Mouse (Mus musculus) right cerebral cortex, postnatal 25 days (tissue): Measurements from ENCODE around the gene Mical2.

ENCODE experiments used
- DNase-seq: peaks from one replicate; pipeline ENCODE4 v3.0.0; 2022

Gene Mical2

GRCm38 (mm10) chr7:112369977-112370376 lies 144.3 kb downstream of the Mical2 start:
- no peak for DNase-seq

- no peak for DNase-seq
Measured at GRCm38 (mm10) chr7:112371387-112371786, 145.7 kb downstream of the Mical2 start.

DNA sequence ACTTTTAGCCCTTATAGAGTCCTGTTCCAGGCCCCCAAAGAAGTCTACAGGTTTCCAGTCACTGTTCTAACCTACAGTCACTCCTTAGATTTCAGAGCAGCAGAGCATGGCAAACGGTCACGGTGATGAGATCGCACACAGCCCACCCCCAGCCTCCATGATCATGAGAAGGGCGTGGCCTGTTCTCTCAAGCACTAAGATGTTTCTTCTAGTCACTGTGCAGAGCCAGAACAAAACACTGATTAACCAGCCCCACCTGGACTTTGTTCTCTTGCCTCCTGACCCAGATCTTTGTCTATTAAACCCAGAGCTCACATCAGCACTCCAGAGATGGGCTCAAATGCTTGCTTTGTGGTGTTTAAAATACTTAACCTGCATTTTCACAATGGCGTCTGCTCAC lies 148.4 kb downstream of the Mical2 start:
- DNase-seq = no peak

DNA sequence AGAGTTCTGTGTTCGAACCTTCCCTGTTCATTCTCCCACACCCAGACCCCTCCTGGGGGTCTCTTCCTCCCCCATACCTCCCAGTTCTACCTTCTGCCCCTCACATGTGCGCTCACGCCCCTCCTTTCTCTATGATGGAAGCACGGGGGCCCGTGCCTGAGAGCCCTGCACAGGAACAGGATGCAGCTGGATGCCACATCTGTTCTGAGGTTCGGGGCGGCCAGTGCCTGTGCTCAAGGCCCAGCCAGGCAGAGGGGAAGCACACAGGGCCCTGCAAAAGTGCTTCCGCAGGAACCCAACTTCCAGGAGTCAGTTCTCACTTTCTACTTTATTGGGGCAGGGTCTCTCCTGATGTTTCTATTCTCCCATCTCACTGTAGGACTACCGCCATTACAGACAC lies 149.4 kb downstream of the Mical2 start:
- DNase-seq = no peak

- DNase-seq = no peak
Measured at GRCm38 (mm10) chr7:112375900-112376299, 150.2 kb downstream of the Mical2 start.

DNA sequence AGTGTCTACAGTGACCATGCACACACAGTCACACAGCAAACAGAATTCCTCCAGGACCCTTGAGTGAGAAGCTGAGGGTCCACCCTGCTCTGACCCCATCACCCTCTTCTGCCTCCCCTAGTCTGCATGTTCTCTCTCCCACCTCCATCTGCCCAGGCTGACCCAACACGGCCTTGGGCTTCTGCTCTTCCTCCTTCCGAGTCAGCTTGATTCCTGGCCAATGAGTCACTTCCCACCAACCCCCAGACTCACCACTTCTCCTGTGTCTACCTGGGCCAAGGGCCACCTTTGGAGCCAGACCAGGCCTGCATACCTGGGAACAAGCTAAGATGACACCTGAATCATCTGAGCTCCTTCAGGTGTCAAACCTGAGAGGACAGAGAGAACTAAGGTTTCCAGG lies 151.0 kb downstream of the Mical2 start:
- DNase-seq = no peak

- peak; percentile 60 for DNase-seq
Measured at GRCm38 (mm10) chr7:112377314-112377713, 151.7 kb downstream of the Mical2 start.

DNA sequence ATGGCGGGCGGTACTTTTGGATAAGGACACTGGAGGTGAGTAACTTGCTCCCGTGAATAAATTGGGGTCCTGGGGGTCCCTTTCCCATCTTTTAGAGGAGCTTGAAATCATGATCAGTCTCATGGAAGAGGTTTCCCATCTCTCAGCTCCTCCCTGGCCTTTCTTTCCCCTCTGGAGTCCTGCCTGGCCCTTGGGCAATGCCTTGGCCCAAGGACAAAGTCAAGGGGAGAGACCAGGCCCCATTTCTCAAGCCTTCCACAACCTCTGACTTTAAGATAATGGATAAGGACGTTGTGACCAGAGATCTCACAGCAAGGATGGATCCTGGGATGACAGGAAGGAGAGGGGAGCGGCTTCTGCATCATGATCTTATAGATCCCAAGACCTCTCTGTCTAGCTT lies 152.4 kb downstream of the Mical2 start:
- DNase-seq = no peak

DNA sequence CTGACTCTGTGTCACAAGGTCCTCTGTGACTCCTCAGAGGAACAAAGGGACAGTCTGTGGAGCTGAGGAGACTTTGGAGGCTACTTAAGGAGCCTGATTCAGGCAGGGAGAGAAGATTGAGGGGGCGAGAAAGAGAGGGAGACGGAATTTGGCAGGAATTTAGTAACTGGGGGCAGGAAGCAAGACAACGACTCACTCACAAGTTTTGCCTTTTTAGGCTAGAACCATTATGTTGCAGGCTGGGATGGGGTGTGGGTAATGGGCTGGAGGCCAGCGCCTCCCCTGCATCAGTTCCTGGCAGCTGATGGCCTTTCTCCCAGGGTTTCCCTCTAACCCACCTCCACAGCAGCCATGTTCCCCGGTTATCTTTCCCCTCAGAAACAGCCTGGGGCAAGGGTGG lies 152.8 kb downstream of the Mical2 start:
- DNase-seq = peak; percentile 79

DNA sequence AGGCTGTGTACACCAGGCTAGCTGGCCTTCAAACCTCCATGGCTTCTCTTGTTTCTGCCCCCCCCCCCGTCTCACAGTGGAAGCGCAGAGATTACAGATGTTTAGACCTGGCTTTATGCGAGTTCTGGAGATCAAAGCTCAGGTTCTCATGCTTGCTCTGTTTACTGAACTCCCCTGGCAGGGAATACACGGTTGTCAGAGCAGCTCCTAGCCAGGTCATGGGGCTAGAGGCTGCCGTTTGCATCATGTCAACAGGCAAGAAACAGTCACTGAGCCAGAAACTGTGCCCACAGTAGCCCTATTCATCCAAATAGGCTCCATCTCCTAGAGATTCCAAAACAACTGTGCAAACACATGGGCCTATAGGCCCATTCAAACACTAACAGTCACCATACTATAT lies 160.9 kb downstream of the Mical2 start:
- DNase-seq = no peak

- no peak for DNase-seq
Measured at GRCm38 (mm10) chr7:112387876-112388275, 162.2 kb downstream of the Mical2 start.

GRCm38 (mm10) chr7:112388363-112388875 lies 162.8 kb downstream of the Mical2 start:
- DNase-seq = no peak

DNA sequence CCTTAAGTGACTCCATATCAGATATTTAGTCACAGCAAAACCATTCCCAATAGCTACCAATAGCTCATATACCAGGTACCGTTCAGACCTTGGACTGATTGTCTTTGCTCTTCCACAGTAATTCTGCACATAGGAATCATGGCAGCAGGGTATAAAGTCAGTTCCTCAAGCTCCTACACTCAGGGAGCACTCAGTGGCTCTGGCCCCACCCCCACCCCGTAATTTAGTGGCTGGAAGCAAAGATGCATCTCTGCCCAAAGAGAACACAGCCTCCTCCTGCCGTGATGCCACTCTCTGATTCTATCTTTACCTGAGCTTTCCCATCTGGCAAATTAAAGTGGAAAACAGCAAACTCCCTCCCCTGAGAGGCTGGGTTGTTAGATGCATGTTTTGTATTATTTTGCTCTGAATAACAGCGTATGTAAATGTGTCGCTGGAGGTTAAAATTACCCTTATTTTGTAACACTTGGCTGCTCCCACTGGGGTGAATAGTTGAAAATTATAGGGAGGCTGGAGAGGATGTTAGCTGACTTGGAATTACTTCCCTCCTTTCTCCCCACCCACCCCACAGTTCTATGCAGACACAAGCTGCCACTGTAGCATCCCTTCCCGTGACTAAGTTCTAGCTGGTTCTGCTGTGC lies 164.1 kb downstream of the Mical2 start:
- no peak for DNase-seq

DNA sequence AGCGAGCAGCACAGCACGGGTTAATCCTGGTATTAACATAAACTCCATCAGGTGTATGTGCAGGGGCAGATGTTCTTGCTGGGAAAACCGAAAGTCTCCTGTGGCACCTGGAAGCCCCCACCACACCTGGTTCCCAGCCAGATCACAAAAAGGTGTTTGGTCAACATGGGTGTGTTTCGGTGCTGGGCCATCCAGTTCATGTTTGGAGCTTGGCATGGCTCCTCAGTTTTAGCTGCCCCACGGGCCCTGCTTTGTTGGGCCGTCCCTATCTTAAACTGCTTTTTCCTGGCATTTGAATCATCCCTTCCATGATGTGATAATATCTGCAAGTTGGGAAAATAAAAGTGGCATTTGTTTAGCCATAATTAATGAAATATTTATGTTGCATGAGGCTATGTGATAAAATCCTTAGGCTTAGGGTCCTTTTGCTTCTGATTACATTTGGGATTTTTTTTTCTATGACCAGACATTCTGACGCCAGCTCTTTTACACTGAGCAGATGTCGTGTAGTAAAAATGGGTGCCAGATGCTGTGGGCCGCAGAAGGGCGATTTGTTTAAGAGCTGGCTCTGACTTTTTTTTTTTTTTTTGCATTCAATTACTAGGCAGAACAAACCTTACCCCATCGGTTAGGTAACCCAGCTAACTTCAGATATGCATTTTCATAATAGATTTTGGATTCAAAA lies 164.7 kb downstream of the Mical2 start:
- DNase-seq = no peak

GRCm38 (mm10) chr7:112390937-112391605 lies 165.4 kb downstream of the Mical2 start:
- no peak for DNase-seq

GRCm38 (mm10) chr7:112397786-112398185 lies 172.1 kb downstream of the Mical2 start:
- DNase-seq = no peak

GRCm38 (mm10) chr7:112399425-112400170 lies 173.9 kb downstream of the Mical2 start:
- no peak for DNase-seq

- peak; percentile 44 for DNase-seq
Measured at GRCm38 (mm10) chr7:112400175-112400574, 174.5 kb downstream of the Mical2 start.

DNA sequence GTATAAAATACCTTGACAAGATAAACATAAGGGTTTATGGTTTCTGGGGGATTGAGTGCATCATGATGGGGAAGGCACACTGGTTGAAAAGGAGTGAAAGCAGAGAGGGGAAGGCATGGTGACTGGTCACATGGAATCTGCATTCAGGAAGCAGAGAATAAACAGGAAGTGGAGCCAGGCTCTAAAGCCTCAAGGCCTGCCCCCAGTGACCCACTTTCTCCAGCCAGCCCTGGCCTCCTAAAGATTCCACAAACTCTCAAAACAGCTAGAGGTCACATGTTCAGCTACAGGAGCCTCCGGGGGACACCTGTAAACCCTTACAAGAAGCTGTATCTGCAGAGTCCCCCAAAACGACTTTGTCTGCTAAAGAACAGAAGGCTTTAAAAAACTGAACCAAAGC lies 179.4 kb downstream of the Mical2 start:
- DNase-seq = no peak

DNA sequence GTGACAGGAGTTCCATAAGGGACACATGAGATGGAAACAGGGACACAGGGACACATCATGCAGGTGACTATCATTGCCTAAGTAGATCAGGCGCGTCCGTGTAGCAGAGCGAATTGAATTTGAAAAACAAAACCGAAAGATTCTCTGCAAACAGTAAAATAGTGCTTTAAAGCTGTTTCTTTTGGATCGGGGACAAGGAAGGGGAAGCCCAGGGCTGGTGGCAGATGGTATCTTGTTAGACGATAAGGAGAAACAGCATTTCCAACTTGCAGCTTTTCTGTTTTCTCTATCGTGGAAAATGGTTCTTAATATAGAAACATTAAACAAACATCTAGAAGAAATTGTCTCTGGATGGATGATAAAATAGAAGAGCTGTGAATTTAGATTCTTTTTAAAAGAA lies 179.9 kb downstream of the Mical2 start:
- no peak for DNase-seq

DNA sequence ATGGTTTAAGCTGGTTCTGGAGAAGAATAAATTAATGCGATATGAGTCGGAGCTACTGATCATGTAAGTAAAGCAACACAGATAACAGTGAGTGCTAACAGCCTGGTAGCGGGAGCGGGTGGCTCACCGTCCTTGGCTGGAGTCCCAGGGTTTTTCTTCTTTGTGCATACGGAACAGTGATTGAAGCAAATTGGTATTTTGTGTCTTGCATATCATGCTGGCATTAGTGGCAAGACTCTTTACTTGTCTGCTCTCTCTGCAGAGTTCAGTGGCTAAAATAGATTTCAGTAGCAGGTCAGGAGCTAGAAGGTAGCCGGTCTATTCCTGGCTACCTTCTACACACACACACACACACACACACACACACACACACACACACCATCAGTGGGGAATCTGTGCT lies 181.9 kb downstream of the Mical2 start:
- DNase-seq = no peak

DNA sequence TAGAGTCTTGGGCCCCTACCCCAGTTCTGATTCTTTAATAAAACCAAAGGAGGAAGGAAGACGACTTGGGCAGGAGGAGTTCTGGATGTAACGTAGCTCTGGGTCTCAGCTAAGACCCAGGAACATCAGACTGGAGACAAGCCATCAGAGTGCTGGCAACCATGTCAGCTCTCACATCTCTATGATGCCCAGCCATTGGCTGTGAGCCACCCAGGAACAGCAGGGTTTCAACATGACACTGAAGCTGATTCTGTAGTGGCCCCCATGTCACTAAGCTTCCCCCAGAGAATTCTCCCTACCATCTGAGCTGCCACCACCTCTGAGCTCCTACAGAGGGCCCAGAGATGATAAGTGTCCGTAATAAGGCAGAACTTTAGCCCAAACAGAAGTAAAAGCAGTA lies 184.3 kb downstream of the Mical2 start:
- DNase-seq = no peak

DNA sequence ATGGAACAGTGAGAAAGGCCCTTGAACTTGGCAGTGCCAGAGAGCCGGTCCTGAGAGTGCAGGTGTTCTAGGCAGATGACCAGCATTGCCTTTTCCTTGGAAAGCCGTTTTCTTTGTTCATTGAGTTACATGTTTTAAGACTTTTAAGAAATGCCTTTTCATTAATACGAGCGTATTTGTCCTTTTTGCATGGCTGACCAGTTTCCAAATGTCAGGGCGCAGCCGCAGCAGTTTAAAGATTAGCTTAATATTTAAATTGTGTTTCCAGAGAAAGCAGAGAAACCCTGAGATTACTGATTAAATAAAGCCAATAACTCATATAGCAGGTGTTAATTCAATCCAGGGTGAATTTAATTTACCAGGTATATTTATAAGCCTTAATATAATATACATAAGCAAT lies 187.6 kb downstream of the Mical2 start:
- no peak for DNase-seq
